Mouse (Mus musculus): ENCODE data around the gene Bgn. TPM values are rescaled to one million over a fixed set of nuclear protein-coding genes. Genes with fewer than 3 reads are reported as not detected.

Bgn gene
- polyA plus RNA-seq, 1 experiment, result 731 TPM

- H3K27me3 ChIP-seq (ENCODE audit: control insufficient read depth, insufficient read depth, insufficient read length), result no peaks in the 10 kb centered on the region
- H3K79me3 ChIP-seq (ENCODE audit: low read depth), result no peaks in the 10 kb centered on the region
- TF ChIP-seq USF1 (IDR thresholded peaks at IDR 0.05; ENCODE audit: low read depth) (peak; percentile 43), CEBPB (IDR thresholded peaks at IDR 0.05; ENCODE audit: low read depth) (no peak)
- no peak overlapping the region for H3K4me3 ChIP-seq (ENCODE audit: insufficient read depth, poor library complexity, severe bottlenecking)
- peaks cover 6% of the 10 kb centered on the region for H3K79me2 ChIP-seq (ENCODE audit: control insufficient read depth, insufficient read depth)
- H3K36me3 ChIP-seq (ENCODE audit: control insufficient read depth, insufficient read depth), result no peaks in the 10 kb centered on the region
- H3ac ChIP-seq (ENCODE audit: control insufficient read depth, insufficient read length, low read depth), result no peak overlapping the region
These were observed 17.8 kb upstream of the Bgn start for GRCm38 (mm10) chrX:73465483-73466186.

GRCm38 (mm10) chrX:73467446-73468241 lies 15.8 kb upstream of the Bgn start:
- TF ChIP-seq MYOD1 (IDR thresholded peaks at IDR 0.05; ENCODE audit: control insufficient read depth, insufficient read length, low read depth) (no peak), MAX (IDR thresholded peaks at IDR 0.05) (no peak), MYOG (IDR thresholded peaks at IDR 0.05; ENCODE audit: control insufficient read depth, extremely low read depth, insufficient read length) (no peak), CEBPB (IDR thresholded peaks at IDR 0.05; ENCODE audit: low read depth) (no peak), FOSL1 (IDR thresholded peaks at IDR 0.05; ENCODE audit: insufficient read depth, low read length, poor library complexity, severe bottlenecking) (no peak), CTCF (IDR thresholded peaks at IDR 0.05; ENCODE audit: control insufficient read depth, insufficient read depth, insufficient read length) (no peak), USF1 (IDR thresholded peaks at IDR 0.05; ENCODE audit: low read depth) (no peak)
- Histone ChIP-seq H3K4me3 (ENCODE audit: insufficient read depth, poor library complexity, severe bottlenecking) (no peak overlapping the region), H3K79me3 (ENCODE audit: low read depth) (no peaks in the 10 kb centered on the region), H3ac (ENCODE audit: control insufficient read depth, insufficient read length, low read depth) (peak overlapping the region; percentile 12), H3K79me2 (ENCODE audit: control insufficient read depth, insufficient read depth) (peaks cover 6% of the 10 kb centered on the region), H3K36me3 (ENCODE audit: control insufficient read depth, insufficient read depth) (no peaks in the 10 kb centered on the region), H3K27me3 (ENCODE audit: control insufficient read depth, insufficient read depth, insufficient read length) (no peaks in the 10 kb centered on the region)

GRCm38 (mm10) chrX:73468330-73468729 lies 15.1 kb upstream of the Bgn start:
- peaks cover 6% of the 10 kb centered on the region for H3K79me2 ChIP-seq (ENCODE audit: control insufficient read depth, insufficient read depth)
- H3ac ChIP-seq (ENCODE audit: control insufficient read depth, insufficient read length, low read depth), result no peak overlapping the region
- no peaks in the 10 kb centered on the region for H3K27me3 ChIP-seq (ENCODE audit: control insufficient read depth, insufficient read depth, insufficient read length)
- no peaks in the 10 kb centered on the region for H3K79me3 ChIP-seq (ENCODE audit: low read depth)
- no peak overlapping the region for H3K4me3 ChIP-seq (ENCODE audit: insufficient read depth, poor library complexity, severe bottlenecking)
- no peak for TF ChIP-seq MYOG (IDR thresholded peaks at IDR 0.05; ENCODE audit: control insufficient read depth, extremely low read depth, insufficient read length)
- TF ChIP-seq FOSL1 (IDR thresholded peaks at IDR 0.05; ENCODE audit: insufficient read depth, low read length, poor library complexity, severe bottlenecking), result no peak
- TF ChIP-seq USF1 (IDR thresholded peaks at IDR 0.05; ENCODE audit: low read depth), result no peak
- no peak for TF ChIP-seq MYOD1 (IDR thresholded peaks at IDR 0.05; ENCODE audit: control insufficient read depth, insufficient read length, low read depth)
- TF ChIP-seq MAX (IDR thresholded peaks at IDR 0.05), result no peak
- TF ChIP-seq CEBPB (IDR thresholded peaks at IDR 0.05; ENCODE audit: low read depth), result no peak
- TF ChIP-seq CTCF (IDR thresholded peaks at IDR 0.05; ENCODE audit: control insufficient read depth, insufficient read depth, insufficient read length), result no peak
- no peaks in the 10 kb centered on the region for H3K36me3 ChIP-seq (ENCODE audit: control insufficient read depth, insufficient read depth)

- Histone ChIP-seq H3K36me3 (ENCODE audit: control insufficient read depth, insufficient read depth) (no peaks in the 10 kb centered on the region), H3K79me2 (ENCODE audit: control insufficient read depth, insufficient read depth) (peaks cover 6% of the 10 kb centered on the region), H3ac (ENCODE audit: control insufficient read depth, insufficient read length, low read depth) (no peak overlapping the region), H3K27me3 (ENCODE audit: control insufficient read depth, insufficient read depth, insufficient read length) (no peaks in the 10 kb centered on the region), H3K79me3 (ENCODE audit: low read depth) (no peaks in the 10 kb centered on the region), H3K4me3 (ENCODE audit: insufficient read depth, poor library complexity, severe bottlenecking) (no peak overlapping the region)
- TF ChIP-seq FOSL1 (IDR thresholded peaks at IDR 0.05; ENCODE audit: insufficient read depth, low read length, poor library complexity, severe bottlenecking) (no peak), MAX (IDR thresholded peaks at IDR 0.05) (no peak), USF1 (IDR thresholded peaks at IDR 0.05; ENCODE audit: low read depth) (no peak), MYOD1 (IDR thresholded peaks at IDR 0.05; ENCODE audit: control insufficient read depth, insufficient read length, low read depth) (no peak), CTCF (IDR thresholded peaks at IDR 0.05; ENCODE audit: control insufficient read depth, insufficient read depth, insufficient read length) (no peak), MYOG (IDR thresholded peaks at IDR 0.05; ENCODE audit: control insufficient read depth, extremely low read depth, insufficient read length) (no peak), CEBPB (IDR thresholded peaks at IDR 0.05; ENCODE audit: low read depth) (no peak)
These were observed 14.7 kb upstream of the Bgn start for GRCm38 (mm10) chrX:73468752-73469151.

- TF ChIP-seq MYOD1 (IDR thresholded peaks at IDR 0.05; ENCODE audit: control insufficient read depth, insufficient read length, low read depth) (no peak), MAX (IDR thresholded peaks at IDR 0.05) (no peak), CEBPB (IDR thresholded peaks at IDR 0.05; ENCODE audit: low read depth) (no peak), FOSL1 (IDR thresholded peaks at IDR 0.05; ENCODE audit: insufficient read depth, low read length, poor library complexity, severe bottlenecking) (no peak)
- Histone ChIP-seq H3K4me3 (ENCODE audit: insufficient read depth, poor library complexity, severe bottlenecking) (no peak overlapping the region), H3K27me3 (ENCODE audit: control insufficient read depth, insufficient read depth, insufficient read length) (no peaks in the 10 kb centered on the region), H3K36me3 (ENCODE audit: control insufficient read depth, insufficient read depth) (no peaks in the 10 kb centered on the region), H3K79me3 (ENCODE audit: low read depth) (no peaks in the 10 kb centered on the region), H3ac (ENCODE audit: control insufficient read depth, insufficient read length, low read depth) (no peak overlapping the region), H3K79me2 (ENCODE audit: control insufficient read depth, insufficient read depth) (no peaks in the 10 kb centered on the region)
These were observed 11.6 kb upstream of the Bgn start for GRCm38 (mm10) chrX:73471764-73472163.
